Mouse (Mus musculus): Measurements from ENCODE around the gene Plg.

The Plg gene

GRCm38 (mm10) chr17:12452862-12453531 lies 74.6 kb downstream of the Plg start:
- no peak for DNase-seq (ENCODE audit: low read depth)

- no peak for DNase-seq (ENCODE audit: low read depth)
These were observed 75.3 kb downstream of the Plg start for GRCm38 (mm10) chr17:12453691-12454090.

GRCm38 (mm10) chr17:12455143-12455790 lies 76.9 kb downstream of the Plg start:
- DNase-seq (ENCODE audit: low read depth) = no peak

GRCm38 (mm10) chr17:12461168-12461567 lies 82.8 kb downstream of the Plg start:
- no peak for DNase-seq (ENCODE audit: low read depth)

GRCm38 (mm10) chr17:12466501-12467000 lies 88.1 kb downstream of the Plg start:
- no peak for DNase-seq (ENCODE audit: low read depth)

- DNase-seq (ENCODE audit: low read depth) = no peak
These were observed 89.2 kb downstream of the Plg start for GRCm38 (mm10) chr17:12467642-12468041.

GRCm38 (mm10) chr17:12468745-12469144 lies 90.3 kb downstream of the Plg start:
- DNase-seq (ENCODE audit: low read depth) = no peak
